Mouse (Mus musculus): ENCODE measurements around the gene Ston2. TPM values are rescaled to one million over a fixed set of nuclear protein-coding genes. Genes with fewer than 3 reads are reported as not detected.

The Ston2 gene
- 6.8 and 7.4 TPM in 2 replicates for polyA plus RNA-seq (2015; fragmentation: Nextera tagmentation; extraction: Ambion mirVana)

DNA sequence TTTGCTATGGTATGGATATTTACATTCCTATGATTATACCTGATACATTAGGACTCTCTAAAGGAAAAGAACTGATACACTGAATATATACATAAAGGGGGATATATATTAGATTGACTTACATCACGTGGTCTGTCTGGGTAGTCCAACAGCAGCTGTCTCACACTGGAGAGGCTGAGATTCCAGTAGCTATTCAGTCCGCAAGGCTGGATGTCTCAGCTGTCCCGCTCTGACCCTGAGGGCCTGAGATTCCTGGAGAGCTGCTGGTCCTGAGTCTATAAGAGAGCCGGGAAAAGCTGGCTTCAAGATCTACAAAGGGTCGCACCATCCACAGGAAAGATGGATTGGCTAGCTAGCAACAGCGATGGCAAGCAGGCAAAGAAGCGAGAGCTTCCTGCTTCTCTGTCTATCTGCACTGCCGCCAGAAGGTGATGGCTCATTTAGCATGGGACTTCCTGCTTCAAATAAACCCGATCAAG, at the start of gene Ston2:
Ston2 (minus strand) TSS at position 429 of the 479 bp plus-strand sequence.
- H3K4me3 ChIP-seq, result no peak within 1 kb of the TSS
- no peak for ATAC-seq (ENCODE audit: low read depth)
- H3K4me1 ChIP-seq (replicated peaks), result no peaks in the 10 kb centered on the region
- no peaks in the 10 kb centered on the region for H3K27me3 ChIP-seq
- H3K9ac ChIP-seq, result no peak within 1 kb of the TSS
- WGBS, result 72% methylated on average over 9 of the region's 9 CpGs
- no peak within 1 kb of the TSS for H3K27ac ChIP-seq (replicated peaks)
- H3K9me3 ChIP-seq, result no peaks in the 10 kb centered on the region
- no peaks in the 10 kb centered on the region for H3K36me3 ChIP-seq
- no peak within 1 kb of the TSS for H3K4me2 ChIP-seq

DNA sequence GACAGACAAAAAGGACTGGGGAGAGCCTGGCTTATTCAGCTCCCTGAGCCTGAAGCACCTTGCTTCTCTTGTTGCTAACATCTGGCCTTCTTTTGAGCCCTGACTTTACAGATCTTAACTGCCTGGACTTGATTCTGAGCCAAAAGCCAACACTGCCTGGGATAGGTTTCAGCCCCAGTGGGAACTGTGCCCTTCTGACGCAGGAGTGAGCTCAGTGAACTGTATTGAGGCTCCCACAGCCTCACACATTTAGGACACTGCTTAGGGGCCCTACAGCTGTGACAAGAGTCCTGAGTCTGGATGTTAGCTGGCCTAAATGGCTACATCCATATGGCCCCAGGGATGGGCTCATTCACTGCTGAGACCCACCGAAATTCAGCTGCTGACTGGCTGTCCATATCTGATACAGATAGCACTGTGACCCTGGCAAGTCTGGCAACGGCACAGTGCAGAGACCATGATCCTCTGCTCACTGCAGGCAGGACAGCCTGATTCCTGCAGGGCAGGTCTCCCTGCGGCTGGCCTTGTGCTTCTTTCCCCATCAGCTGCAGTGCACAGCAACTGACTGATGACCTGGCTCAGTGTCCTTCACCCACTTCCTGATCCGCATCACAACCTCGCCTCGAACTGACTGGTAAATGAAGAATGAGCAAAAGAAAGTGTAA, 49.3 kb upstream of the Ston2 start:
- H3K9ac ChIP-seq, result no peak overlapping the region
- no peak for ATAC-seq (ENCODE audit: low read depth)
- no peak overlapping the region for H3K4me2 ChIP-seq
- no peak overlapping the region for H3K4me3 ChIP-seq
- H3K27ac ChIP-seq (replicated peaks), result no peak overlapping the region
- H3K27me3 ChIP-seq, result no peaks in the 10 kb centered on the region
- H3K4me1 ChIP-seq (replicated peaks), result no peaks in the 10 kb centered on the region
- no peaks in the 10 kb centered on the region for H3K9me3 ChIP-seq
- H3K36me3 ChIP-seq, result peaks cover 94% of the 10 kb centered on the region
- 91% methylated on average over 7 of the region's 7 CpGs for WGBS

DNA sequence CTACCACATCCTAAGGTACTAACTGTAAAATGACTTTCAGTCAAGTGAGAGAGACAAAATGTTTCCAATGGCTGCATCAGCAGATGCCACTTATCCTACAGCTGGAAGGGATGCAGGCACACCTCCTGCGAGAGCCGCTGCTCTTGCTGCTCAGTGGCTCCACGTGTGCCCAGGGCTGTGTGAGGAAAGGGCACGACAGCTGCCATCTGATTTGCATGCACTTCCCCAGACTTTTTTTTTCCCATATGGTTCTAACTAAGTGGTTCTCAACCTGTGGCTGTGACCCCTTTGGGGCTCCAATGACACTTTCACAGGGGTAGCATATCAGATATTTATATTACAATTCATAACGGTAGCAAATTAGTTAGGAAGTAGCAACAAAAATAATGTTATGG, 45.7 kb upstream of the Ston2 start:
- no peak overlapping the region for H3K4me3 ChIP-seq
- 62% methylated on average over 5 of the region's 5 CpGs for WGBS
- no peaks in the 10 kb centered on the region for H3K9me3 ChIP-seq
- H3K9ac ChIP-seq, result no peak overlapping the region
- no peaks in the 10 kb centered on the region for H3K4me1 ChIP-seq (replicated peaks)
- no peak overlapping the region for H3K4me2 ChIP-seq
- no peaks in the 10 kb centered on the region for H3K27me3 ChIP-seq
- H3K27ac ChIP-seq (replicated peaks), result no peak overlapping the region
- no peak for ATAC-seq (ENCODE audit: low read depth)
- H3K36me3 ChIP-seq, result peaks cover 86% of the 10 kb centered on the region

DNA sequence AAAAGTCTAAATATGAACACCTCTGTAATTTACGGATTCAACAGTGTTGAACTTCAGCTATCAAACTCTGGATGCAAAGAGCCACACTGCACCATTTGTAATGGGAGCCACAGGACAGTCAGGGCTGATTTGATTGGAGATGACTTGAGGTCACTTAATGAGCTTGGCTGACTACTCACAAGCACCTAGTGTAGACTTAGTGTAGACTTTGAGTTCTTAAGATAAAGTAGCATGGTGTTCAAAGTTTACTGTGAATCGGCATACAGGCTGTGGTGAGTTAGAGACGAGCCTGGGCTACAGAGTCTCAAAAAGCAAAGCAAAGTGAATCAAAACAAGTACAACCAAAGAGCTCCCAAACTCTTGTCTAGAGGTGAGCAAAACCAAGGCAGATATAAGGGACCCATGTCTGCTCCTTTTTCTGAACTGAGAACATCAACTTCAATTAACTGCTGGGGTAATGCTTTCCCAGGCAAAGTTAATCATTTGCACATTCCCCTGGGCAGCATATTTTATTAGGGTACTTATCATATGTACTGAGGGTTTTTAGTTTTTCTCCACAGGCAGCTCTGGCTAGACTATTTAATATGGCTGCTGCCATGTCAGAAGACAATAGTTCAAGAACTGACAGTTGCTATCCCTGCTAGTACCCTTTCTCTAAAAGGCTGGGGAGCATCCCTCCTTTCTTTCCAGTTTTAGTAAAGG, 45.2 kb upstream of the Ston2 start:
- WGBS, result 96% methylated on average over 3 of the region's 3 CpGs
- H3K4me2 ChIP-seq, result no peak overlapping the region
- H3K4me1 ChIP-seq (replicated peaks), result no peaks in the 10 kb centered on the region
- H3K9ac ChIP-seq, result no peak overlapping the region
- no peak for ATAC-seq (ENCODE audit: low read depth)
- H3K4me3 ChIP-seq, result no peak overlapping the region
- no peaks in the 10 kb centered on the region for H3K27me3 ChIP-seq
- no peaks in the 10 kb centered on the region for H3K9me3 ChIP-seq
- no peak overlapping the region for H3K27ac ChIP-seq (replicated peaks)
- H3K36me3 ChIP-seq, result peaks cover 83% of the 10 kb centered on the region

DNA sequence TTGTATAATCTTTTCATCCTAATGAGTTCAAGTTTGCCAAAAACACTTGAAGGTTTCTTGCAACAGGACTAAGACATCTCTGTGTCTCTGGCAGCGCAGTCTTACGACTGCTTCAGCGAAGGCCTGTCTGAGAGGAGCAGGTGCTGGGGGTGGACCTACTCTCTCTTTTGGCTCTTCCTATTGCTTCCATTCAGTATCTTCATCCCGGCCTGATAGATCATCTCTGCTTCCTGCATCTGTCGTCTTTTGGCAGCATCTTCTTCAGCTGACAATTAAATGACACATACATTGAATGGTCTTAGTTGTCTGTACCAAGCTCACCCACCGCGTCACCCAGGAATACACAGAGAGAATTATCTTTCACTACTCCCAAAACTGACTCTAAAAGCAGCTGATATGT, 43.2 kb upstream of the Ston2 start:
- Histone ChIP-seq H3K27me3 (no peaks in the 10 kb centered on the region), H3K4me2 (no peak overlapping the region), H3K9ac (no peak overlapping the region), H3K27ac (replicated peaks) (no peak overlapping the region), H3K36me3 (peaks cover 81% of the 10 kb centered on the region), H3K4me1 (replicated peaks) (no peaks in the 10 kb centered on the region), H3K4me3 (no peak overlapping the region), H3K9me3 (no peaks in the 10 kb centered on the region)
- ATAC-seq (ENCODE audit: low read depth), result no peak
- WGBS, result 89% methylated on average over 7 of the region's 7 CpGs

DNA sequence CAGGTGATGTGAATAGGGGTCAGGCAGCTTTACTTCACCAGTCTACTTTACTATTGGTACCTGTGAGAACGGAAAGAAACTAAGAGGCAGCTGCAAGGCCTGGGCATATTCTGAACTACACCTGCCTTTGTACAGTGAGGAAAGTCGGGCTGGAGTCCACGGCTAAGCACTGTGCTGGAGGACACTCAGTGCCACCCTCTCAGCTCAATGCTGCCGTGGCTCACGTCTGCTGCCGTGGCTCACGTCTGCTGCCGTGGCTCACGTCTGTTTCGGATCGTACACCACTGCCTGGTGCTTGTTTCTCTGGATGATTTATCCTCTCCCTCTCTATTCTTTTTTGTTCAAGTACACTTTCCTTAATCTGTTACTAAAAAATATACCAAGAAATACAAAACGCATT, 32.3 kb upstream of the Ston2 start:
- no peaks in the 10 kb centered on the region for H3K9me3 ChIP-seq
- no peak overlapping the region for H3K9ac ChIP-seq
- H3K27me3 ChIP-seq, result no peaks in the 10 kb centered on the region
- ATAC-seq (ENCODE audit: low read depth), result no peak
- WGBS, result 93% methylated on average over 12 of the region's 12 CpGs
- no peak overlapping the region for H3K27ac ChIP-seq (replicated peaks)
- peaks cover 92% of the 10 kb centered on the region for H3K36me3 ChIP-seq
- H3K4me1 ChIP-seq (replicated peaks), result no peaks in the 10 kb centered on the region
- no peak overlapping the region for H3K4me3 ChIP-seq
- no peak overlapping the region for H3K4me2 ChIP-seq

DNA sequence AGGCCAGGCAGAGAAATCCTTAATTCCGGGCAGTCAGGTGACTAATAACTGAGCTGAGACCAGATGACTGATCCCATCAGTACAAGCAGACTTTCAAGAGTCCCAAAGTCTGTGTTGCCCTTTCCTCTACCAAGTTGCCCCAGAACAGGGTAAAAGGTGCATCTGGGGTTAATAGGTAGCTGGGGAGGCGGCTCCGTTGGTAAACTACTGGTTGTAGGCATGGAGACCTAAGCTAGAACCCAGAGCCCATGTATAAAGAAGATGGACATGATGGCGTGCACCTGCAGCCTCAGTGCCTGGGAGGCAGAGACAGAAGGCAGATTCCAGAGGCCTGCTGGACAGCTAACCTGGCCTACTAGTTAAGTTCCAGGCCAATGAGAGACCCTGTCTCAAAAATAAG, 30.5 kb upstream of the Ston2 start:
- Histone ChIP-seq H3K4me1 (replicated peaks) (no peaks in the 10 kb centered on the region), H3K36me3 (peaks cover 93% of the 10 kb centered on the region), H3K9ac (no peak overlapping the region), H3K27ac (replicated peaks) (no peak overlapping the region), H3K4me2 (no peak overlapping the region), H3K9me3 (no peaks in the 10 kb centered on the region), H3K4me3 (no peak overlapping the region), H3K27me3 (no peaks in the 10 kb centered on the region)
- ATAC-seq (ENCODE audit: low read depth), result no peak
- 97% methylated on average over 4 of the region's 4 CpGs for WGBS

DNA sequence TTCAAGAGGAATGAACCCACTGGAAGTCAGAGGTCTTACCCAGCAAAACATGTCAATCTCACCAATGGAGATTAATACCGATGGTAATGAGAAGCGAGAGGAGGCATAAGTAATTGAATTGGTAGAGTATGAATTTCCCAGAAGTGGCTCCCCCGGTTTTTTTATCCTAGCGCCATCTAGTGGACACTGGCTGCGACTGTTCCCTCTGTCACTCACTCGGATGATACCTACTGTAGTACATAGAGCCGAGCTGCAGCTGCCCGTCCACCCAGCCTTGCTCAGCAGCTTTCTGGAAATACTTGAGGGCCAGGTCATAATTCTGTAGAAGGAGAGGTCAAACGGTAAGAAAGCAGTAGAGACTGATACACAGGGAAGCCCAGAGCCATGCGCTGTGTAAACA, 27.8 kb upstream of the Ston2 start:
- Histone ChIP-seq H3K9me3 (no peaks in the 10 kb centered on the region), H3K4me3 (no peak overlapping the region), H3K27me3 (no peaks in the 10 kb centered on the region), H3K27ac (replicated peaks) (no peak overlapping the region), H3K36me3 (peaks cover 93% of the 10 kb centered on the region), H3K4me2 (no peak overlapping the region), H3K4me1 (replicated peaks) (no peaks in the 10 kb centered on the region), H3K9ac (no peak overlapping the region)
- peak; percentile 78 for ATAC-seq (ENCODE audit: low read depth)
- 30% methylated on average over 10 of the region's 10 CpGs for WGBS

DNA sequence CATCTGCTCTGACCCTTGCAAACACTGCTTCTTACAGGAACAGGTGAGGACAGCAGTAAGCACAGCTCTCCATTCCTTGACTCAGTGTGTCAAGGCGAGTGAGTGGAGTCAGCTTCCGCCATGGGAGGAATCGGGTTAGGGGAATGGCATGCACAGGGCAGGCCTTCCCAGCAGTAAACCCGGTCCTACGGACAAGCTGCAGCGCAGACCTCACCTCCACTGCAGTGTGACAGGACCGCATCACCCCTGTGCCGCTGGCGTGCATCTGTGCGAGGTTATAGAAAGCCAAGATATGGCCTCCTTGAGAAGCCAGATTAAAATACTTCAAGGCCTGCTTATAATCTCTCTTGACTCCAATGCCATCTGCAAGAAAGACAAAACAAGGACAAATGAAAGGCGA, 27.4 kb upstream of the Ston2 start:
- Histone ChIP-seq H3K27ac (replicated peaks) (no peak overlapping the region), H3K4me3 (no peak overlapping the region), H3K9ac (no peak overlapping the region), H3K27me3 (no peaks in the 10 kb centered on the region), H3K4me2 (no peak overlapping the region), H3K36me3 (peaks cover 92% of the 10 kb centered on the region), H3K9me3 (no peaks in the 10 kb centered on the region), H3K4me1 (replicated peaks) (no peaks in the 10 kb centered on the region)
- WGBS, result 97% methylated on average over 11 of the region's 11 CpGs
- ATAC-seq (ENCODE audit: low read depth), result no peak

DNA sequence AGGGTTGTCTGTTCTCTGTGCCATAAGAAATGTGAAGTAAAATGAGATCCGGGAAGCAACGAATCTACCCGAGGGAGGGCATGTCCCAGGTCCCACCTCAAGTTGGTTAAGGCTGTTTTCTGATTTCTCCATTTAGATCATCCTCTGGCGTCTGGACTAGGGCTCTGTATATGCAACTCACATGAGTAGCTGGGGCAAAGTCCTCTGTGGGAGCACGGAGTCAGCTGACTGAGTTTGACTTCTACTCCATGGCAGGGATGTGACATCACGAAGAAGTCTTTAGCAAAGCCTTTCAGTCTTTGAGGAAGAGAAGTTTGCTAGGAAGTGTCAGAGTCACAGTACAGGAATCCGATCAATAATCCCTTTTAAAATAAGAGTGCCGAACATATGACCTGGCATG, 20.7 kb upstream of the Ston2 start:
- Histone ChIP-seq H3K9ac (no peak overlapping the region), H3K36me3 (peaks cover 75% of the 10 kb centered on the region), H3K27me3 (no peaks in the 10 kb centered on the region), H3K4me3 (no peak overlapping the region), H3K9me3 (no peaks in the 10 kb centered on the region), H3K27ac (replicated peaks) (no peak overlapping the region), H3K4me1 (replicated peaks) (no peaks in the 10 kb centered on the region), H3K4me2 (no peak overlapping the region)
- WGBS, result 95% methylated on average over 8 of the region's 8 CpGs
- ATAC-seq (ENCODE audit: low read depth), result no peak

DNA sequence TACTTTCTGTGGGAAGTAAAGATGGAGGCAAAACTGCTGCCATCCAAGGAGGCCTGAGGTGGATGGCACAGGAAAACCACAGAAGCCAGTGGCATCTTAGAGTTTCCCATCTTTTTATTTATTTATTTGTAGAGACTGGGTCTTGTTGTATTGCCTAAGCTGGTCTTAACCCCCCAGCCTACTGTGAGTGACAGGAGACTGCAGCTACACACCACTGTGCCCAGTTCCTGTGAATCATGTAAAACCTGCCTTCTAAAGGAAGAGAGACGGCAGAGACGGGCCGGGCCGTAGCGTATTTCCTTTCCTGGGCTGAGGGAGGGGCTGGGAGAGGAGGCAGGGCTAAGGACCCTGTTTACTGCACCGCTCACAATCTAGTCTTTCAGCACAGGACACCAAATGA, 19.6 kb upstream of the Ston2 start:
- no peak for ATAC-seq (ENCODE audit: low read depth)
- Histone ChIP-seq H3K4me3 (no peak overlapping the region), H3K36me3 (peaks cover 64% of the 10 kb centered on the region)

DNA sequence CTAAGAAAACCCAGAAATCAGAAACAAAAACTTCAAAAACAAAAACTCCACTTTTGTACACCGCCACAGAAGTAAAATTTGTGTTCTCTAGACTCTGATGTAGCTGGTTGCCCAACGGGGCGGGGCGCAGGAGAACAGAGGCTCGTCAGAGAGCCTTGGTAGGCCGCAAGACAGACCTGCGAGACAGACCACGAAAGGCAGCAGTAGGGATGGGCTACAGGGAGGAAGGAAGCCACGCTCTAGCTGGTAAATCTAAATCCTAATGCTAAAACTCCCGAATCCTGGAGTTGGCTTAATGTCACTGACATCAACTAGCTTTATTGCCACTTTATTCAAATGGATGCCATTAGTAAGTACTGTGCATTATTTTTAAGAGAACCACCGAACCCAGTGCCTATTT, 18.9 kb upstream of the Ston2 start:
- Histone ChIP-seq H3K27me3 (no peaks in the 10 kb centered on the region), H3K9me3 (no peaks in the 10 kb centered on the region), H3K9ac (no peak overlapping the region), H3K4me3 (no peak overlapping the region), H3K4me2 (no peak overlapping the region), H3K27ac (replicated peaks) (no peak overlapping the region), H3K36me3 (peaks cover 57% of the 10 kb centered on the region), H3K4me1 (replicated peaks) (no peaks in the 10 kb centered on the region)
- no peak for ATAC-seq (ENCODE audit: low read depth)
- WGBS, result 89% methylated on average over 11 of the region's 11 CpGs

More for the DNA sequence above, 19.6 kb upstream of the Ston2 start:
- no peak overlapping the region for H3K4me2 ChIP-seq
- H3K9ac ChIP-seq, result no peak overlapping the region
- 81% methylated on average over 6 of the region's 6 CpGs for WGBS
- H3K4me1 ChIP-seq (replicated peaks), result no peaks in the 10 kb centered on the region
- no peaks in the 10 kb centered on the region for H3K9me3 ChIP-seq
- H3K27me3 ChIP-seq, result no peaks in the 10 kb centered on the region
- no peak overlapping the region for H3K27ac ChIP-seq (replicated peaks)

DNA sequence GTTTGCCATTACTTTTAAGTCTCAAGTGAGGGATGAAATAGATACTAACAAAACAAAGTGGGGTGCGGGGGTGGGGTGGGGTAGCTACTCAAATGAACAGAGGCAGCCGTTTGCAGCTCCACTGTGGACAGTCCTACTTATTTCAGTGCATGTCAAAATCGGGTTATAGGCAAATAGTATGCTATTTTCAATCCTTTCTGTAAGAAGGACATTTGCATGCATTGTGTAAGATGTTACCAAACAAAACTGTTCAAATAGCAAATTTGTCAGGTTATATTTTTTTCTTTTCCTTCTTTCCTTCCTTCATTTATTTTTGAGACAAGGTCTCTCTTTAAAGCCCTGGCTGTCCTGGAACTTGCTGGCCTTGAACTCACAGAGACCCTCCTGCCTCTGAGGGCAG, 16.1 kb upstream of the Ston2 start:
- Histone ChIP-seq H3K27me3 (peaks cover 3% of the 10 kb centered on the region; the same call in 1 of the 2 replicates), H3K4me3 (no peak overlapping the region), H3K36me3 (peaks cover 30% of the 10 kb centered on the region), H3K4me2 (no peak overlapping the region), H3K27ac (replicated peaks) (no peak overlapping the region), H3K9ac (no peak overlapping the region), H3K4me1 (replicated peaks) (no peaks in the 10 kb centered on the region), H3K9me3 (no peaks in the 10 kb centered on the region)
- WGBS, result 85% methylated on average over 3 of the region's 3 CpGs
- no peak for ATAC-seq (ENCODE audit: low read depth)

Data from neural tube, embryonic 13.5 days (tissue).